Mouse (Mus musculus): Measurements from ENCODE around the gene Slamf9. TPM values are rescaled to one million over a fixed set of nuclear protein-coding genes. Genes with fewer than 3 reads are reported as not detected.

The Slamf9 gene
- polyA plus RNA-seq, 1 experiment from 2014 or later, result not detected

DNA sequence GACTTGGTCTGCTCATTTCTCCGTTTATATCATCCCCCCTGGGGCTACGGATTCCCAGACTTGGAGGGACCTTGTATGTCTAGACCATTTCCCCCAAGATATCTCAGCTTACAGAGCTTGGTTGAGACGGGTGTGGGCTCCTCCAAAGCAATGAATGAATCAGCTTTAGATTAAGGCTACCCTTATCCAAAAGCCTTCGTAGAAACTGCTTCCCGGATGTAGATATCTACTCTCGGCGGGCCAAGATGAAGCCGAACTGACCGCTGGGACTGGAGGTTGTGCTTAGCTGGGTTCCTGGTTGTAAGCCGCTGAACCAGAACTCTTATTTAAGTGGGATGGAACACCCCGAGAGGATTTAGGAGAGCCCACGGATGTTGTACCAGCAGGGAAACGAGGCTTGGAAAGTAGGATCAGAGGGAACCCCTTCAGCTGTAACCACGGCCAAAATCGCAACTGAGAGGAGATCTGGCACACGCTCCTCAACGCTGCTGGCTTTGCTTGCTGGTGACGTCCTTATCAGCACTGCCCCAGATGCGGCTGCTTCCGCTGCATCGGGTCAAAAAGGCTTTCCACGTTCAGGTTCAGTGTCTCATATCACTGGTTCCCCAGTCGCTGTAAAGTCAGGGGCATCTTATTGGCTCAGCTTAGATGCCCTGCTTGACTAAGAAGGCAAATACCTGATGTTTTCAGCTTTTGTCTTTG, 51.4 kb downstream of the Slamf9 start:
- H3K27ac ChIP-seq, result no peak overlapping the region
- H3K36me3 ChIP-seq, result no peaks in the 10 kb centered on the region
- WGBS, result 77% methylated on average over 23 of the region's 23 CpGs
- no peak for DNase-seq (ENCODE audit: low spot score)
- H3K9me3 ChIP-seq, result no peaks in the 10 kb centered on the region
- H3K27me3 ChIP-seq (ENCODE audit: insufficient read depth, poor library complexity, severe bottlenecking), result peaks cover 33% of the 10 kb centered on the region
- H3K4me3 ChIP-seq, result no peak overlapping the region
- peaks cover 25% of the 10 kb centered on the region for H3K4me1 ChIP-seq (replicated peaks)

DNA sequence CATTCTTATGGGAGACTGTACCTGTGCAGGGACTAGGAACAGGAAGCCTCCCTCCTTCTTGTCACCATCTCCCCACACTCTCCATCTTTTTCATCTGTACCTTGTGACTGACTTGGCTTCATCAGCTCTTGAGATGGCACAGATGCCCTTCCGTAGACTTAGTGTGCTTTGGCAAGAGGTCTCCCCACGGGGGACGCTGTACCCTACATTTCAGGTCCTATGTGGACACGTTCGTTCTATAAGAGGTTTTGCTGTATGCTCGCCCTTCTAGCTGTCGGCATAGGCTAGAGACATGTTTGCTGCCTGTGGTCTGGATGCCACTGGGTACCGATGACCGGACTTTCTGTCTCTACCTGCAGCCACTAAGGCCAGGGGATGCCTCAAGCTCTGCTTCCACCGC, 52.3 kb downstream of the Slamf9 start:
- H3K4me1 ChIP-seq (replicated peaks), result peaks cover 31% of the 10 kb centered on the region
- peaks cover 41% of the 10 kb centered on the region for H3K27me3 ChIP-seq (ENCODE audit: insufficient read depth, poor library complexity, severe bottlenecking)
- H3K4me3 ChIP-seq, result no peak overlapping the region
- no peaks in the 10 kb centered on the region for H3K36me3 ChIP-seq
- DNase-seq (ENCODE audit: low spot score), result no peak
- no peaks in the 10 kb centered on the region for H3K9me3 ChIP-seq
- WGBS, result 91% methylated on average over 10 of the region's 10 CpGs
- no peak overlapping the region for H3K27ac ChIP-seq

Other genes with a start within 250 kb of the Slamf9 start
- not detected in 2 replicates for gene Atp1a4, start 216.9 kb upstream of the Slamf9 start, polyA plus RNA-seq (2016; fragmentation: Nextera tagmentation; extraction: Ambion mirVana)
- 63.5 and 142 TPM in 2 replicates for gene Igsf8, start 213.7 kb upstream of the Slamf9 start, polyA plus RNA-seq (2016; fragmentation: Nextera tagmentation; extraction: Ambion mirVana)
- 2.1 and 2.3 TPM in 2 replicates for gene Atp1a2, start 177.3 kb upstream of the Slamf9 start, polyA plus RNA-seq (2016; fragmentation: Nextera tagmentation; extraction: Ambion mirVana)
- 0.11 and 0.71 TPM in 2 replicates for gene Kcnj9, start 146.0 kb upstream of the Slamf9 start, polyA plus RNA-seq (2016; fragmentation: Nextera tagmentation; extraction: Ambion mirVana)
- gene Kcnj10, start 134.1 kb upstream of the Slamf9 start, polyA plus RNA-seq (2016; fragmentation: Nextera tagmentation; extraction: Ambion mirVana), result 0.31 and 0.77 TPM in 2 replicates
- gene Pigm, start 98.8 kb upstream of the Slamf9 start, polyA plus RNA-seq (2016; fragmentation: Nextera tagmentation; extraction: Ambion mirVana), result 8.7 and 10.5 TPM in 2 replicates
- 74.1 and 76.0 TPM in 2 replicates for gene Igsf9, start 6.4 kb downstream of the Slamf9 start, polyA plus RNA-seq (2016; fragmentation: Nextera tagmentation; extraction: Ambion mirVana)
- gene Tagln2, start 24.7 kb downstream of the Slamf9 start, polyA plus RNA-seq (2016; fragmentation: Nextera tagmentation; extraction: Ambion mirVana), result 73.3 and 80.4 TPM in 2 replicates
- 2.4 and 3.6 TPM in 2 replicates for gene Cfap45, start 45.4 kb downstream of the Slamf9 start, polyA plus RNA-seq (2016; fragmentation: Nextera tagmentation; extraction: Ambion mirVana)
- gene Vsig8, start 80.6 kb downstream of the Slamf9 start, polyA plus RNA-seq (2016; fragmentation: Nextera tagmentation; extraction: Ambion mirVana), result 0.15 TPM in 1 of 2 replicates, not detected in the other
- 0.12 TPM in 1 of 2 replicates, not detected in the other for gene Slamf8, start 115.2 kb downstream of the Slamf9 start, polyA plus RNA-seq (2016; fragmentation: Nextera tagmentation; extraction: Ambion mirVana)
- 0.21 TPM in 1 of 2 replicates, not detected in the other for gene Fcrl6, start 127.2 kb downstream of the Slamf9 start, polyA plus RNA-seq (2016; fragmentation: Nextera tagmentation; extraction: Ambion mirVana)
- 8.4 and 10.2 TPM in 2 replicates for gene Dusp23, start 157.6 kb downstream of the Slamf9 start, polyA plus RNA-seq (2016; fragmentation: Nextera tagmentation; extraction: Ambion mirVana)
- 0.21 and 0.34 TPM in 2 replicates for gene Crp, start 222.7 kb downstream of the Slamf9 start, polyA plus RNA-seq (2016; fragmentation: Nextera tagmentation; extraction: Ambion mirVana)

Data from hindbrain, embryonic 10.5 days (tissue).